Mouse (Mus musculus): ENCODE results near the gene Mdm2.
"Not testable (repeated sequence)": the region's sequence is repeated elsewhere in the genome, so short reads cannot be mapped to it uniquely, and the experiment has no call there.

Gene Mdm2

DNA sequence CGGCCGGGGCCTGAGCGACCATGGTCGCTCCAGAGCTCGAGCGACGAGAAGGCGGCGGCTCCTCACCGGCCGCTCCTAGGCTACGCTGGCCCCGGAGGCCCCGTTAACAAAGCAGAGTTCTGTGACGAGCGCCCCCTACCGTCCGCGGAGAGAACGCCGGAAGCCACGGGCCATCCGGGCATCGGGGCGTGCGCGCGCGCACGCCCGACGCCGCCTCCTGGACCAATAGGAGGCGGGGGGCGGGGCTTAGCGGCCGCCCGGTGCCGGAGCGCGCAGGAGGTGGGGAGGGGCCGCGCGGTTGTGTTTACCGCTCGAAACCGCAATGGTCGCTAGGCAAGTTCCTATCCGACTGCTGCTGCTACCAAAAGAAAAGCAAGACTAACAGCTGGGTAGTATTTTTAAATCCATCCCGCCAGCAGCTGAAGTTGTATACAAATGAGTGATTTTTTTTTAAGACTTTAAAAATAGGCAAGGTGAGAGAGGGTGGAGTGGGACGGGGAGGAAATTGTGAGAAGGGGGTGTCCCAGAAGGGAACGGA lies at the start of gene Mdm2:
Gene Mdm2, minus strand, starts transcription at position 155 of the 538 bp plus-strand sequence.
- peak; percentile 97 for DNase-seq (ENCODE audit: low read depth, low spot score)

- no peak for DNase-seq (ENCODE audit: low read depth, low spot score)
Observed at GRCm38 (mm10) chr10:117759844-117760630, 49.5 kb upstream of the Mdm2 start.

DNA sequence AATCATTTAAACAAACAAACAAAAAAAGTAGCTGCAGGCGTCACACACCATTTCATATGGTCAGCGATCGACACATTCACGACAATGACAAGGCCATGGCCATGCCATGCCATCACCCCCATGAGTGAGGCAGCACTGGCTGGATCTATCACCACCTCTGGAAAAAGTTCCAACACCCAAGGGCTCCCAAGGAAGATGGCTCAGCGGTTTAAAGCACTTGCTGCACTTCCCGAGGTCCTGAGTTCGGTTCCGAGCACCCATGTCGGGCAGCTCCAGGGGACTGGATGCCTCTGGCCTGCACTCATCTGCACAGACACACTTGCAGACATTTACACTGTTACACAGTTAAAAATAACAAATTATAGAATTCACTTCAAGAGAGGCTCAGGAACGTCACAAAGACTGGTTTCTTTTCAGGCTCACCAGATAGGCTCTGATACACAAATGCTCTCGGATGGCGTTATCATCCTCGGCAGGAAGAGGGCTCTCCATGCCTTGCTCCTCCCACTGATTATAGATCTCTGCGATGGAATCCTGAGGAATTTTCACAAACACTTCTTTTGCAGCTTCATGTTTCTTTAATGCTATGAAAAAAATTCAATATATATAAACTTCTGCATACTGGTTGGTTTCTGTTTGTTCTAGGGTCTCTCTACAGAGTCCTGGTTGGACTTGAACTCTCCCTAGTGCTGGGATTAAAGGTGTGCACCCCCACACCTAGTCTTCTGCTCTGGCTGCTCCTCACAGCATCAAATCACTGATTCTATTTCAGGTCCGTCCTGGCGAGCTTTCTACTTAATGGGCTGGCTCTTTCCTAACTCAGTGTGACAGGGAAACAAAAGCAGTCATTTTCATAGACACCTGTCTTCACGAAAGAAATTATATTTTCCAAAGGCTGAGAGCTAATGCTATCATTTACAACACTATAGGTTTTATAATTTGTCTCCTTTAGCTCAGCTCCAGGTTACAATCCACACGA lies 48.5 kb upstream of the Mdm2 start:
- DNase-seq (ENCODE audit: low read depth, low spot score), result no peak

DNA sequence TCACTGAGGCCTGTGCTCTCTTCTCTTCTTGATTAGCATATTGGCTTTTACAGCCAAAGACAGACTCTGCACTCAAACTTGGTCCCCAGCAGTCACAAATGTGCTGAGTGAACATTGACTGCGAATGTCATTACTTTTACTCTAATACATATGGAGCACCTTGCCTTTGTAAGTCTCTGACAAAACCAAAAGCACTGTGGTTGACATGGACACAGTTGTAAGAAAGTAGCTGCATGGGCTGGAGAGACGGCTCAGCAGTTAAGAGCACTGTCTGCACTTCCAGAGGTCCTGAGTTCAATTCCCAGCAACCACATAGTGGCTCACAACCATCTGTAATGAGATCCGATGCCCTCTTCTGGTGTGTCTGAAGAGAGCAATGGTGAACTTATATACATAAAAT lies 47.8 kb upstream of the Mdm2 start:
- not testable (repeated sequence) for DNase-seq (ENCODE audit: low read depth, low spot score)

GRCm38 (mm10) chr10:117757796-117758342 lies 47.3 kb upstream of the Mdm2 start:
- no peak for DNase-seq (ENCODE audit: low read depth, low spot score)

DNA sequence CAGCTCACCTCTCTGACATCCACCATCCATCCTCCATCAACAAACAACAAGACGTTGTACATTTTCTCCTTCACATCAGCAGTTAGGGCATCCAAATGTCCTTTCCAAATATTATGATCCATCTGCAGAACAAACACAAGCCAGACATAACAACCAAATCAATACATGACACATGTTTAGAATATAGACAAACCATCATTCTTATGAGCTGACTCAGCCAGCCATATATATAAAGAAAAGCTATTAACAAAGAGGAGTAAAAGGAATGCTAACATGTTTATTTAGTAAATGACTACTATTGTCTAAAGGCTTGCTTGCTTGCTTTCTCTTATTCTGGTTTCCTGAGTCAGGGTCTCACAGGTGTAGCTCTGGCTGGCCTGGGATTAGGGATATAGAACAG lies 46.7 kb upstream of the Mdm2 start:
- DNase-seq (ENCODE audit: low read depth, low spot score), result no peak

DNA sequence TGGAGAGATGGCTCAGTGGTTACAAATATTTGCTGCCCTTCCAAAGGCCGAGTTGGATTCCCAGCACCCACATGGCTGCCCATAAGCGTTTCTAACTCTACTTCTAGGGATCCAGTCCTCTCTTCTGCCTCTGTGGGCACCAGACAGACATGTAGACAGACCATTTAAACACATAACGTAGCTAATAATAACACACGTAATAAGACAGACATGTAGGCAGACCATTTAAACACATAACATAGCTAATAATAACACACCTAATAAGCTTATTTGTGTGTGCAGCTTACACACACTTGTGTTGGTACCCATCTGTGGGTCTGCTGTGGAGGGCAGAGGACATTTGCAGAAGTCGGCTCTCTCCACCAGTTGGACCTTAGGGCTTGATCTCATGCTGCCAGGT lies 46.2 kb upstream of the Mdm2 start:
- no peak for DNase-seq (ENCODE audit: low read depth, low spot score)

- DNase-seq (ENCODE audit: low read depth, low spot score), result no peak
Observed at GRCm38 (mm10) chr10:117755799-117756467, 45.4 kb upstream of the Mdm2 start.

- DNase-seq (ENCODE audit: low read depth, low spot score), result no peak
Observed at GRCm38 (mm10) chr10:117755086-117755798, 44.7 kb upstream of the Mdm2 start.

DNA sequence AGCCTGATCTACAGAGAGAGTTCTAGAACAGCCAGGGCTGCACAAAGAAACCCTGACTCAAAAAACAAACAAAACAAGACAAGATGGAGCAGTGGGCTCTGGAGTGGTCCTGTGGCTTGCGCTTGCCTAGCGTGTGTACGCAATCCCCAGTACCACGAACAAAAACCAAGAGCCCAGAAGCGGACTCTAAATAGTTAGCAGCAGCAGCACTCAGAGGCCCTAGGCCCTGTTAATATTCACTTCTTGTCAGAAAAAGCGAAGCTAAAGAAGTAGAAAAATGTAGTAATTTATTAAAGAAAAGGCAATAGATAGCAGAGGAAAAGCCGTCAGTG lies 44.0 kb upstream of the Mdm2 start:
- no peak for DNase-seq (ENCODE audit: low read depth, low spot score)

DNA sequence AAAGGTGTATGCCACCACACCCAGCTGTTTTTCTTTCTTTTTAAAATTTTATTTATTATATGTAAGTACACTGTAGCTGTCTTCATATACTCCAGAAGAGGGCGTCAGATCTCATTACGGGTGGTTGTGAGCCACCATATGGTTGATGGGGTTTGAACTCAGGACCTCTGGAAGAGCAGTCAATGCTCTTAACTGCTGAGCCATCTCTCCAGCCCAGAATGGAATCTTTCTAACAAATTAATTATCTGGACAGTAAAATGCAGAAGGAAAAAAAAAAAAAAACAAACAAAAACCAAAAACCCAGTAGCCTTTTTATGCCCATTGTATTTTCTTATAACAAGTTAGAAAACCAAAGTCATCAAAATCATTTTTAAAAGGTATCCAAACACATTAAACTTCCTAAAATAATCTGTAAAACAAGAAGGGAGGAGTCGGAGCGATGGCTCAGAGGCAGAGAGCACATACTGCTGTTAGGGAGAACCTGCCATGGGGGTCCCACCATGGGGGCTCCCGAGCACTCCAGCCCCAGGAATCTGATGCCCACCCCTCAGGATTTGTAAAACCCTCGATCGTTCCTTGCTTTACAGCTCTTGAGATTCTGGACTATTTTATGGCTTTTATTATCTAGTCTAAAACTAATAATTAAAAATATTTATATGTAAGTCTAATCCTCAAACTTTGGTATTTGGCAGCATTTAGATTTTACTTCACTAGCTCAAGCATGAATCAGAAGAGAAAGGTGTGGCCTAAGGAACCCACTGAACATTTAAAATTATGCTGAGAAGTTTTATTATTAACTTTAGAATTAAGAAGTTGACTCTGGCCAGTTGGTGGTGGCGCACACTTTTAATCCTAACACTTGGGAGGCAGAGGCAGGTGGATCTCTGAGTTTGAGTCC lies 43.4 kb upstream of the Mdm2 start:
- DNase-seq (ENCODE audit: low read depth, low spot score), result no peak

DNA sequence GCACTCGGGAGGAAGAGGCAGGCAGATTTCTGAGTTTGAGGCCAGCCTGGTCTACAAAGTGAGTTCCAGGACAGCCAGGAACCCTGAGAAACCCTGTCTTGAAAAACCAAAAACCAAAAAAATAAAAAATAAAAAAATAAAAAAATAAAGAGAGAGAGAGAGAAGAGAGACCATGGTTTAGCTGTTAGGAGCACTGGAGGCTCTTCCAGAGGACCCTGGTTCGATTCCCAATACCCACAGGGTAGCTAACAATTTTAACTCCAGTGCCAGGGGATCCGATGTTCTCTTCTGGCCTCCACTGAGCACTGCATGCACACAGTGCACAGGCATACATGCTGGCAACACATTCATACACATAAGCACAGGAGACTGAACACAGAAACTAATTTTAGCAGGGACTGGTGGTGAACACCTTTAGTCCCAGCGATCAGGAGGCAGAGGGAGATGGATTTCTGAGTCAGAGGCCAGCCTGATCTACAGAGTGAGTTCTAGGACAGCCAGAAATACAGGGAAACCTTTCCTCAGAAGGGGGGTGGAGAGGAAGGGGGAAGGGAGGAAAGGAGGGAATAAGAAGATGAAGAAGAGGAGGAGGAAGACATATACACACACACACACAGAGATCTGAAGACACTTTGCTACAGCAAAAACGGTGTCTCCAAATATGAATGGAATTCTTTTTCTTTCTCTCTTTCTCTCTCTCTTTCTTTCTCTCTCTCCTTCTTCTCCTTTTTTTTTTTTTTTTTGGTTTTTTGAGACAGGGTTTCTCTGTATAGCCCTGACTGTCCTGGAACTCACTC lies 42.5 kb upstream of the Mdm2 start:
- DNase-seq (ENCODE audit: low read depth, low spot score), result no peak

GRCm38 (mm10) chr10:117752304-117752821 lies 41.8 kb upstream of the Mdm2 start:
- DNase-seq (ENCODE audit: low read depth, low spot score), result no peak

GRCm38 (mm10) chr10:117751744-117752143 lies 41.2 kb upstream of the Mdm2 start:
- no peak for DNase-seq (ENCODE audit: low read depth, low spot score)

DNA sequence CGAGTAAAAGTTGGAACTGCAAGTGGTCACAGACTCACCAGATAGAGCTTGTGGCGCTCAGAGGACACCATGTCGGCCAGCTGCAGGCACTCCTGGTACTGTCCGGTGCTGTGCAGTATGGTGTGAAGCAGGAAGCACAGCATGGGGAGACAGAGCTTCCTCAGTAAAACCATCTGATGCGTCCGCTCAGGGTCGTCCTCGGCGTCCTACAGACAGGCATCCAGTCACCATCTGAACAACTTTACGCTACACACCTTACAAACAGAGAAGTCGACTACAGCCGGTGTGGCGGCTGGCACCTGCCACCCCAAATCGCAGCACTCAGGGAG lies 40.7 kb upstream of the Mdm2 start:
- no peak for DNase-seq (ENCODE audit: low read depth, low spot score)

DNA sequence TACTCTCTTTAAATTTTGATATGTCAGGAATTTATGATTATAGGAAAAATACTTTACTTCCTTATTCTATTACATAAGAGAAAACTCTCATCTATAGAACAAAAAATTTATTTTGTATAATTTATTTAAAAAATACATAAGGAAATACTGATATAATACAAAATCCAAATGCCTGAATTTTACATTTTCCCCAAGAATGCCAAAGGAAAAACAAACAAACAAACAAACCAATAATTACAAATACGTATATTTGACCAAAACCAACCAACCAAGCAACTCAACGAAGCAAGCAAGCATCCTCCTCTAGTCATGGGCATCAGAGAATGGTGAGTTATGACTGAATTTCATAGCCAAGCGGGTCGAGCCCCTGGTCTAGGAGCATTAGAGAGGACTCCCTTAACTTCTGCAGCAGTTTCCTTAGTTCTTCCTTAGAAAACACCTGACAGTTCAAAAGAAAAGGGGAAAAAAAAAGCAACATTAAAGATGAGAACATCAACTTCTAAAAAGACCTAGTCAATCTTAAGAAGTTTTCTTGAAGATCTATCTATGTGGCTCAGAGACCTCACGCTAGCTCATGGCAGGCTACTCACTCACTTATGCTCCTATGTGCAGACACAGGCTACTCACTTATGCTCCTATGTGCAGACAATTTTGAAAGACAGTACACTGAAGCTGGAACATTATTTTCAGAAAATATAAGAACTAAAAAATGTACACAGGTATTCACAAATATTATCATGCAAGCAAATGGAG lies 40.1 kb upstream of the Mdm2 start:
- no peak for DNase-seq (ENCODE audit: low read depth, low spot score)

DNA sequence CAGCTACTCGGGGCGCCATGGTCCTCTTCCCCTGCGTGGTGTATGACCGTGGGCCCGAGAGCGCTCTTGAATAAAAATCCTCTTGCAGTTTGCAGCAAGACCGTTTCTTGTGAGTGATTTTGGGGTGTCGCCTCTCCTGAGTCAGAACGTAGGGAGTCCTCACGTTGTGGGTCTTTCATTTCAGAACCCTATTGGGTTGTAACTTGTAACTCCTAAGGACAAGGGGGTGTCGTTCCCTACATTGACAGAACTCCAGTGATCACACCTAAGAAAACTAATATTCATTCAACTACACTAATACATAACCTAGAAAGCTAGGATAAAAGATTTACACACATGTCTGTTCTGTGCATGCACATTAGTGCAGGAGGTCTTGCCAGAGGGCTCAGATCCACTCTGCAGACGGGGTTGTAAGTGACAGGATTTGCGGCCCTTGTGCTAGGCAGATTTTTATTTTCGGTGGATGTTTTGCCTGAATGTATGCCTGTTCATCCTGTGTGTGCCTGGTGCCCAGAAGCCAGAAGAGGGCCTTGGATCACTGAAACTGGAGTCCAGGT lies 39.3 kb upstream of the Mdm2 start:
- no peak for DNase-seq (ENCODE audit: low read depth, low spot score)
